Mouse (Mus musculus): ENCODE results near the gene Ghrhr. TPM values are rescaled to one million over a fixed set of nuclear protein-coding genes. Genes with fewer than 3 reads are reported as not detected.

Gene Ghrhr
- polyA plus RNA-seq, 1 experiment: not detected

DNA sequence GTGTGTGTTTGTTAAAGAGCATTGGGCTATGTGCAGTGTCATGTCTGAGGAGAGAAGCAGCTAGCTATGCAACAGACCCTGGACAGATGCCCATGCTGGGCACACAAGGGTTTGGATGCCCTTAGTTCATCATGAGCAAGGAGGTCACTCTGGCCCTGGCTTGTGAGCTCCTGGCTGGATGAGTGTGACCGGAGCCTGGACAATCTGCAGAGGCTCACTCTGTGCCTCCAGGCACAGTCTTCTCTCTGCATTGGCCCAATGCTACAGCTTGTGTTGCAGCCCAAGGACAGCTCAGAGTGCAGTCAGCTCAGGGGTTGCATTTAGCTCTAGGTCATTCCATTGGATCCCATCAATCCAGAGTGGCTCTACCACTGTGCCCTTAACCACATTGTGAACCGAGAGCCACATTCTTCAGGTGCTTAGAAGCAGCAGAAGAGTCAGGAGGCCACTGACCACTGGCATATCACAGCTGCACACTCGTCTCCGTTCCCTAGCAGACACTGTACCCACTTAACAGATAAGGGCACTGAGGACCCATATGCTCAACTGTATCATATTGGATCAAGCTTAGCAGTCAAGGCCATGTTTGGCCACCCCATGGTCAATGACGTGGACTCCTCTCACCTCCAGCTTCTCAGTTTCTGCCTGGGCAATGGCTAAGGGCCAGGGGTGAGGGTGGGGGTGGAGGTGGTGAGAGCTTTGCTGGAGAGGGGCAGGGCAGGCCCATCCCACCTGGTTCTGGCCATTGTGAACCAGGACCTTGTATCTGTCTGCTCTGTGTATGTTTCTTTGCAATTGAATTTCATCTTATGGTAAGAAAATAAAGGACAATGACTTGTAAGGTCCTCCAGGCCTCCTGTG lies 28.2 kb upstream of the Ghrhr start:
- TF ChIP-seq POLR2A (IDR thresholded peaks at IDR 0.05; ENCODE audit: insufficient read depth, low read depth, low read length) (no peak), CTCF (IDR thresholded peaks at IDR 0.05; ENCODE audit: insufficient read depth, low read depth, low read length) (no peak)
- no peak overlapping the region for H3K4me3 ChIP-seq (ENCODE audit: insufficient read depth, low read depth, low read length)
- no peak overlapping the region for H3K27ac ChIP-seq (ENCODE audit: insufficient read depth, low read depth, low read length)
- WGBS: 90% methylated on average over 5 of the region's 5 CpGs
- peaks cover 7% of the 10 kb centered on the region for H3K4me1 ChIP-seq (ENCODE audit: control insufficient read depth, insufficient read depth, low read length)

GRCm38 (mm10) chr6:55349231-55349630 lies 26.9 kb upstream of the Ghrhr start:
- TF ChIP-seq POLR2A (IDR thresholded peaks at IDR 0.05; ENCODE audit: insufficient read depth, low read depth, low read length) (no peak), CTCF (IDR thresholded peaks at IDR 0.05; ENCODE audit: insufficient read depth, low read depth, low read length) (no peak)
- Histone ChIP-seq H3K4me3 (ENCODE audit: insufficient read depth, low read depth, low read length) (no peak overlapping the region), H3K27ac (ENCODE audit: insufficient read depth, low read depth, low read length) (no peak overlapping the region), H3K4me1 (ENCODE audit: control insufficient read depth, insufficient read depth, low read length) (peaks cover 7% of the 10 kb centered on the region)
- WGBS: 83% methylated on average over 4 of the region's 4 CpGs

GRCm38 (mm10) chr6:55350383-55350952 lies 25.6 kb upstream of the Ghrhr start:
- H3K27ac ChIP-seq (ENCODE audit: insufficient read depth, low read depth, low read length): no peak overlapping the region
- no peak overlapping the region for H3K4me3 ChIP-seq (ENCODE audit: insufficient read depth, low read depth, low read length)
- WGBS: 95% methylated on average over 6 of the region's 6 CpGs
- H3K4me1 ChIP-seq (ENCODE audit: control insufficient read depth, insufficient read depth, low read length): no peaks in the 10 kb centered on the region
- TF ChIP-seq CTCF (IDR thresholded peaks at IDR 0.05; ENCODE audit: insufficient read depth, low read depth, low read length) (no peak), POLR2A (IDR thresholded peaks at IDR 0.05; ENCODE audit: insufficient read depth, low read depth, low read length) (no peak)

GRCm38 (mm10) chr6:55351712-55352111 lies 24.4 kb upstream of the Ghrhr start:
- H3K4me1 ChIP-seq (ENCODE audit: control insufficient read depth, insufficient read depth, low read length): no peaks in the 10 kb centered on the region
- H3K4me3 ChIP-seq (ENCODE audit: insufficient read depth, low read depth, low read length): no peak overlapping the region
- H3K27ac ChIP-seq (ENCODE audit: insufficient read depth, low read depth, low read length): no peak overlapping the region
- 85% methylated on average over 7 of the region's 7 CpGs for WGBS
- no peak for TF ChIP-seq POLR2A (IDR thresholded peaks at IDR 0.05; ENCODE audit: insufficient read depth, low read depth, low read length)
- no peak for TF ChIP-seq CTCF (IDR thresholded peaks at IDR 0.05; ENCODE audit: insufficient read depth, low read depth, low read length)

- Histone ChIP-seq H3K4me1 (ENCODE audit: control insufficient read depth, insufficient read depth, low read length) (peaks cover 4% of the 10 kb centered on the region; the same call in 1 of the 2 replicates), H3K27ac (ENCODE audit: insufficient read depth, low read depth, low read length) (no peak overlapping the region), H3K4me3 (ENCODE audit: insufficient read depth, low read depth, low read length) (no peak overlapping the region)
- 86% methylated on average over 12 of the region's 12 CpGs for WGBS
- no peak for TF ChIP-seq CTCF (IDR thresholded peaks at IDR 0.05; ENCODE audit: insufficient read depth, low read depth, low read length)
- no peak for TF ChIP-seq POLR2A (IDR thresholded peaks at IDR 0.05; ENCODE audit: insufficient read depth, low read depth, low read length)
Observed at GRCm38 (mm10) chr6:55353711-55354445, 22.2 kb upstream of the Ghrhr start.

GRCm38 (mm10) chr6:55354456-55355117 lies 21.5 kb upstream of the Ghrhr start:
- TF ChIP-seq POLR2A (IDR thresholded peaks at IDR 0.05; ENCODE audit: insufficient read depth, low read depth, low read length) (no peak), CTCF (IDR thresholded peaks at IDR 0.05; ENCODE audit: insufficient read depth, low read depth, low read length) (no peak)

GRCm38 (mm10) chr6:55355575-55355974 lies 20.5 kb upstream of the Ghrhr start:
- H3K4me1 ChIP-seq (ENCODE audit: control insufficient read depth, insufficient read depth, low read length): peaks cover 4% of the 10 kb centered on the region; the same call in 1 of the 2 replicates
- H3K4me3 ChIP-seq (ENCODE audit: insufficient read depth, low read depth, low read length): no peak overlapping the region
- no peak overlapping the region for H3K27ac ChIP-seq (ENCODE audit: insufficient read depth, low read depth, low read length)
- 89% methylated on average over 7 of the region's 7 CpGs for WGBS
- TF ChIP-seq CTCF (IDR thresholded peaks at IDR 0.05; ENCODE audit: insufficient read depth, low read depth, low read length) (no peak), POLR2A (IDR thresholded peaks at IDR 0.05; ENCODE audit: insufficient read depth, low read depth, low read length) (no peak)

More at GRCm38 (mm10) chr6:55354456-55355117, 21.5 kb upstream of the Ghrhr start:
- no peak overlapping the region for H3K27ac ChIP-seq (ENCODE audit: insufficient read depth, low read depth, low read length)
- H3K4me1 ChIP-seq (ENCODE audit: control insufficient read depth, insufficient read depth, low read length): peaks cover 4% of the 10 kb centered on the region; the same call in 1 of the 2 replicates
- no peak overlapping the region for H3K4me3 ChIP-seq (ENCODE audit: insufficient read depth, low read depth, low read length)
- WGBS: 88% methylated on average over 4 of the region's 4 CpGs

GRCm38 (mm10) chr6:55356017-55356703 lies 19.9 kb upstream of the Ghrhr start:
- no peak overlapping the region for H3K27ac ChIP-seq (ENCODE audit: insufficient read depth, low read depth, low read length)
- H3K4me3 ChIP-seq (ENCODE audit: insufficient read depth, low read depth, low read length): no peak overlapping the region
- TF ChIP-seq CTCF (IDR thresholded peaks at IDR 0.05; ENCODE audit: insufficient read depth, low read depth, low read length): no peak
- TF ChIP-seq POLR2A (IDR thresholded peaks at IDR 0.05; ENCODE audit: insufficient read depth, low read depth, low read length): no peak
- peaks cover 4% of the 10 kb centered on the region; the same call in 1 of the 2 replicates for H3K4me1 ChIP-seq (ENCODE audit: control insufficient read depth, insufficient read depth, low read length)
- 75% methylated on average over 5 of the region's 5 CpGs for WGBS
